Mouse (Mus musculus) CH12.LX (cell line): Measurements from ENCODE around the gene Foxk2.

ENCODE experiments used
- POLR2A ChIP-seq: IDR thresholded peaks from 2 replicates; pipeline ENCODE4 v1.6.1; 2011; ENCODE audit warnings: low read depth, mild to moderate bottlenecking, improper control_type of control experiment, low read length
- SMC3 ChIP-seq: IDR thresholded peaks from 2 replicates; pipeline ENCODE4 v1.6.1; 2011; ENCODE audit warnings: low read depth, low read length, improper control_type of control experiment
- TBP ChIP-seq: conservative IDR thresholded peaks from 2 replicates; pipeline ENCODE4 v1.6.1; 2011; ENCODE audit warnings: low read depth, low read length, improper control_type of control experiment

- peak; percentile 97 for TF ChIP-seq POLR2A
- peak; percentile 76 for TF ChIP-seq TBP
- no peak for TF ChIP-seq SMC3
Measured at GRCm38 (mm10) chr11:121354091-121354707, 94.4 kb downstream of the Foxk2 start, which contains the start of gene Wdr45b.
